Mouse (Mus musculus) heart, embryonic 16.5 days (tissue): ENCODE measurements around the gene Sh2b1. TPM values are rescaled to one million over a fixed set of nuclear protein-coding genes. Genes with fewer than 3 reads are reported as not detected.
A peak's percentile ranks its signal among the peaks of the same experiment; 100 is the strongest.

Experiments used
- ATAC-seq: fragments of 200-750 bp; cut with Nextera tagmentation; replicated peaks from 2 replicates; pipeline ENCODE4 v1.8.0; 2017; ENCODE audit warnings: moderate number of reproducible peaks; ENCODE audit not compliant: insufficient read depth, low FRiP score; ENCODE audit errors: extremely low read depth
- H3K27ac ChIP-seq: fragments of 300-500 bp; sonication (generic); 2 replicates; pipeline ENCODE4 v1.5.1; 2014; ENCODE audit warnings: mild to moderate bottlenecking, low read length, control low read depth, moderate library complexity
- H3K27me3 ChIP-seq: fragments of 300-500 bp; sonication (generic); 2 replicates; pipeline ENCODE4 v1.6.1; 2014; ENCODE audit warnings: low read length, mixed read lengths; ENCODE audit not compliant: control insufficient read depth, insufficient read depth
- H3K36me3 ChIP-seq: fragments of 300-500 bp; sonication (generic); 2 replicates; pipeline ENCODE4 v1.6.1; 2014; ENCODE audit not compliant: control insufficient read depth, insufficient read depth
- H3K4me1 ChIP-seq: fragments of 300-500 bp; sonication (generic); 2 replicates; pipeline ENCODE4 v1.6.1; 2014; ENCODE audit warnings: low read length, mixed read lengths; ENCODE audit not compliant: control insufficient read depth, insufficient read depth
- H3K4me2 ChIP-seq: fragments of 300-500 bp; sonication (generic); 2 replicates; pipeline ENCODE4 v1.6.1; 2014; ENCODE audit warnings: low read depth, mild to moderate bottlenecking, control low read depth, low read length
- H3K4me3 ChIP-seq: fragments of 300-500 bp; sonication (generic); 2 replicates; pipeline ENCODE4 v1.5.1; 2014; ENCODE audit warnings: mild to moderate bottlenecking, control low read depth, low read length
- H3K9ac ChIP-seq: fragments of 300-500 bp; sonication (generic); 2 replicates; pipeline ENCODE4 v1.6.1; 2014; ENCODE audit warnings: low read length, control low read depth
- H3K9me3 ChIP-seq: fragments of 300-500 bp; sonication (generic); replicated peaks from 2 replicates; pipeline ENCODE4 v1.6.1; 2016; ENCODE audit warnings: low read length; ENCODE audit not compliant: control insufficient read depth
- WGBS: fragments of 180-500 bp; shearing (Covaris S2); extraction: QIAGEN DNeasy Blood & Tissue Kit; methylation state at CpG from one replicate; pipeline ENCODE4 v1.1.7; 2014; 5-methylcytosine and 5-hydroxymethylcytosine counted together
- polyA plus RNA-seq: library from polyadenylated mRNA; unstranded; fragments of >200 nt; fragmentation: Nextera tagmentation; extraction: Ambion mirVana; gene quantifications from 2 replicates; pipeline ENCODE4 v1.2.1, GENCODE M21; 2015

The Sh2b1 gene
- polyA plus RNA-seq, 1 experiment from 2014 or later, result 44.3 TPM

DNA sequence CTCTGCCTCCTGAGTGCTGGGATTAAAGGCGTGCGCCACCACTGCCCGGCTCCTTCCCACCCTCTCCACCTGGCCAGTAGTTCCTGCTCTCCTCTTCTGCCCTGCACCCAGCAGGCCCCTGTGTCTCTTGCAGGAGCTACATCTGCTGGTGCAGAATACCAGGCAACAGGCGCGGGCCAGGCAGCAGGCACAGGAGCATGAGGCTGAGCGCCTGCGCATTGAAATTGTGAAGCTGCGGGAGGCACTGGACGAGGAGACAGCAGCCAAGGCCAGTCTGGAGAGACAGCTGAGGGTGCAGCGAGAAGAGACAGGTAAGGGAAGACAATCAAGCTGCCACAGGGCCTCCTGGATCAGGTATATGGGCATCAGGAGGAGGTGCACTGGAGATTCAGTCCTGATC is 31.2 kb downstream of the Sh2b1 start:
- H3K4me1 ChIP-seq, result no peaks in the 10 kb centered on the region
- no peak overlapping the region for H3K4me3 ChIP-seq
- H3K9me3 ChIP-seq, result no peaks in the 10 kb centered on the region
- no peak overlapping the region for H3K9ac ChIP-seq
- no peak for ATAC-seq
- H3K4me2 ChIP-seq, result no peak overlapping the region
- 94% methylated on average over 10 of the region's 10 CpGs for WGBS
- no peaks in the 10 kb centered on the region for H3K27me3 ChIP-seq
- peaks cover 19% of the 10 kb centered on the region for H3K36me3 ChIP-seq
- H3K27ac ChIP-seq, result no peak overlapping the region

DNA sequence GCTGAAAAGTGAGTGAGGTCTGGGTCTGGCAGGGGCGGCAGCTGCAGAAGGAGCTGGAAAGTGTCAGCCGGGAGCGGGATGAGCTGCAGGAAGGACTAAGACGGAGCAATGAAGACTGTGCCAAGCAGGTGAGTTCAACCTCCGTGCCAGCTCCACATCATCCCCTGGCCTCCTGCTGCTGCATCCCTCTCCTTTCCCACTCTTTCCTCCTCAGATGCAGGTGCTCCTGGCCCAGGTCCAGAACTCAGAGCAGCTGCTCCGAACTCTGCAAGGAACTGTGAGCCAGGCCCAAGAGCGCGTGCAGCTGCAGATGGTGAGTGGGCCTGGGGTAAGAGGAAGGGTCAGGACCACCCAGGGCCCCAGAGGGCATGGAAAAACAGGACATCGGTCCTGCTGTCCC is 35.1 kb downstream of the Sh2b1 start:
- Histone ChIP-seq H3K27me3 (no peaks in the 10 kb centered on the region), H3K4me3 (no peak overlapping the region), H3K36me3 (peaks cover 17% of the 10 kb centered on the region), H3K9me3 (no peaks in the 10 kb centered on the region), H3K4me1 (no peaks in the 10 kb centered on the region), H3K27ac (no peak overlapping the region), H3K9ac (no peak overlapping the region), H3K4me2 (no peak overlapping the region)
- ATAC-seq, result no peak
- 85% methylated on average over 9 of the region's 9 CpGs for WGBS

DNA sequence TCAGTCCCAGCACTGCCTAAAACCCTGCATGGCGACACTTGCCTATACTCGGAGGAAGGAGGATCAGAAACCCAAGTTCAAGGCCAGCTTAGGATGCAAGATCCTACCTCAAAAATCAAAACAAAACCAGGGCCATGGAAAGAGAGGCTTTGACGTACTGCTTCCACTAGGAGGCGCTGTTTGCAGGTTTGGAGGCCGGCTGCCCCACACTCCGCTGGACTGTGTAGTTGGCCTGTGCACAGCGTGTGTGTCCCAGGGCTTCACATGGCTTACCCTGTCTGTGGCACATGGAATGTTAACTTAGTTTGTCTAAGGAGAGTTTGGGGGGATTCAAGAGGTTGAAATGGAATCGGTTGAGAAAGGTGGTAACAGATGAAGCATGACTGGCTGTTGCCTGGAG is 38.4 kb downstream of the Sh2b1 start:
- H3K9ac ChIP-seq, result no peak overlapping the region
- H3K9me3 ChIP-seq, result no peaks in the 10 kb centered on the region
- H3K4me3 ChIP-seq, result no peak overlapping the region
- 17% methylated on average over 8 of the region's 8 CpGs for WGBS
- H3K27ac ChIP-seq, result no peak overlapping the region
- no peaks in the 10 kb centered on the region for H3K4me1 ChIP-seq
- ATAC-seq, result peak; percentile 55; the same call in 1 of the 2 replicates
- peaks cover 5% of the 10 kb centered on the region; the same call in 1 of the 2 replicates for H3K36me3 ChIP-seq
- no peak overlapping the region for H3K4me2 ChIP-seq
- no peaks in the 10 kb centered on the region for H3K27me3 ChIP-seq

DNA sequence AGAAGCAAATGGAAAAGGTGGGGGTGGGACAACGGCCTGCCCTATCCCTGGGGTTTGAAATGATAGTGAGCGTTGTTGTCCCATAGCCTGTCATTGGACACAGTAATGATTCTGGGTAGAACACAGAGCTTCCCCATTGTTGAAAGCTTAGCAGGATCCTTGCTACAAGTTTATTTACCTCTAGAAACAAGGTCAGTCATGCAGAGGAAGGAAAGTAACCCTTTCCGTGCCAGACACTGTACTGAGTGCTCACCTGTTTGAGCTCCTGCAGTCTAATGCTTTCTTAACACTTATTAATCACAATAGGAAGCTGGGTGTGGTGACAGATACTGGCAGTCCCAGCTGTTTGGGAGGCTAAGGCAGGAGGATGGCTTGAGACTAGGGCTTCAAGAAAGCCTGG is 39.4 kb downstream of the Sh2b1 start:
- H3K4me2 ChIP-seq, result no peak overlapping the region
- ATAC-seq, result no peak
- no peaks in the 10 kb centered on the region for H3K4me1 ChIP-seq
- 83% methylated on average over 3 of the region's 3 CpGs for WGBS
- H3K9me3 ChIP-seq, result no peaks in the 10 kb centered on the region
- peaks cover 5% of the 10 kb centered on the region; the same call in 1 of the 2 replicates for H3K36me3 ChIP-seq
- no peaks in the 10 kb centered on the region for H3K27me3 ChIP-seq
- H3K27ac ChIP-seq, result no peak overlapping the region
- H3K4me3 ChIP-seq, result no peak overlapping the region
- H3K9ac ChIP-seq, result no peak overlapping the region

DNA sequence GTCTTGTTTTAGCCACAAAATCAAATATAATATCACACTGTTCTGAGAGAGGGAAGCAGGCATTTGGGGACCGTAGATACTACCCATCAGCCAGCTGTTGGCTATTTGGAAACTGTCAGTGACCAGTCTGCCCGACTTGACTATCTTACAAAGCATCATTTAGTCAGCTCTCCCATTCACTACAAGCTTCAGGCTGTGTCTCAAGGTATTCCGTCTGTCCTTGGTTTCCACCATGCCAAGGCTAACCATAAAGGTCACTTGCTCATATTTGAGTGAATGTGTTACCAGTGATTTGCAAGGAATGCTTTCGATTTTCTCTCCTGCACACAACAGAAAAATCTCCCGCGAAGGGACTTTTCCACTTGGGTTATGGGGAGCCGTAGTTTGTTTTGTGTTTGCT is 40.5 kb downstream of the Sh2b1 start:
- Histone ChIP-seq H3K4me3 (no peak overlapping the region), H3K27ac (no peak overlapping the region), H3K9me3 (no peaks in the 10 kb centered on the region), H3K9ac (no peak overlapping the region), H3K4me2 (no peak overlapping the region), H3K36me3 (peaks cover 5% of the 10 kb centered on the region; the same call in 1 of the 2 replicates), H3K27me3 (no peaks in the 10 kb centered on the region), H3K4me1 (peaks cover 1% of the 10 kb centered on the region)
- no peak for ATAC-seq
- 84% methylated on average over 7 of the region's 7 CpGs for WGBS

DNA sequence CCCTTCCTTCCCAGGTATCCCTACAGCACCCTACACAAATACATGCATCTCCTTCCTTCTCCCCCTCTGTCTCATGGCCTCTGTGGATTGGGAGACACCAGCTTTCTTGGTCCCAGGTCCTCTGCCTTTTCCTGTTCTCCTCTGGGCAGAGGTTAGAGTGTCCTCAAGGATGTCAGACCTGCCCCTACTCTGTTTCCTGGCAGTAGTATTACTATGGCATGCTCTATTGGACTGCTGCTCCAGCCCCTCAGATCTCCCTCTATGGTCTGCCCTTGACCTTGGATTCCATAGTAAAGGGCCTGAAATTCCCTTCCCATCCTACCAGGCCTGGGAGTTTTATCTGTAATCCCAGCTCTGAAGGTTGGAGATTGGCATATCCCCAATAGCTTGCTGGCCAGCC is 45.1 kb downstream of the Sh2b1 start:
- Histone ChIP-seq H3K4me2 (no peak overlapping the region; the same call in 1 of the 2 replicates), H3K27ac (no peak overlapping the region), H3K9me3 (peaks cover 5% of the 10 kb centered on the region; the same call in 1 of the 2 replicates), H3K27me3 (no peaks in the 10 kb centered on the region), H3K4me1 (peaks cover 6% of the 10 kb centered on the region), H3K9ac (no peak overlapping the region), H3K4me3 (no peak overlapping the region), H3K36me3 (no peaks in the 10 kb centered on the region)
- ATAC-seq, result no peak

DNA sequence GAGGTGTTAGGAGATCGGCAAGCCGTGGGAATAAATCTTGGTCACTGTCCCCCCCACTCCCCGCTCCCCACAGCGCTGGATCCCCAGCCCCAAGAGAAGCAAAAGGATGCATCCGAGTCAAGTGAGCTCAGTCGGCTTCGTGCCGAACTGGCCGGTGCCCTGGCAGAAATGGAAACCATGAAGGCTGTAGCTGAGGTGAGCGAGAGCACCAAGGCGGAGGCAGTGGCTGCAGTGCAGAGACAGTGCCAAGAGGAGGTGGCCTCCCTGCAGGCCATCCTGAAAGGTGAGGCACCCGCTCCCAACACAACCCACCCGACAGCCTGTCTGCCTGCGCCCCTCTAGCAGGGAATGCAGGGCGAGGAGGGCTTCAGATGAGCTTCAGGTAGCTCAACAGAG is 45.7 kb downstream of the Sh2b1 start:
- Histone ChIP-seq H3K4me2 (peak overlapping the region; percentile 75), H3K27ac (no peak overlapping the region), H3K9me3 (peaks cover 5% of the 10 kb centered on the region; the same call in 1 of the 2 replicates), H3K4me1 (peaks cover 6% of the 10 kb centered on the region), H3K4me3 (peak overlapping the region; percentile 67), H3K9ac (peak overlapping the region; percentile 64), H3K27me3 (no peaks in the 10 kb centered on the region), H3K36me3 (no peaks in the 10 kb centered on the region)
- 30% methylated on average over 15 of the region's 15 CpGs for WGBS
- no peak; the same call in 1 of the 2 replicates for ATAC-seq

GRCm38 (mm10) chr7:126428631-126429502 is 46.4 kb downstream of the Sh2b1 start, which contains the start of gene Rabep2:
TSS of gene Rabep2 (plus strand) at chr7:126428759.
- peak within 1 kb of the TSS; percentile 78 for H3K9ac ChIP-seq
- H3K9me3 ChIP-seq, result peaks cover 5% of the 10 kb centered on the region; the same call in 1 of the 2 replicates
- H3K4me1 ChIP-seq, result peaks cover 6% of the 10 kb centered on the region
- no peaks in the 10 kb centered on the region for H3K27me3 ChIP-seq
- under 1% methylated on average over 82 of the region's 82 CpGs for WGBS
- ATAC-seq, result peak; percentile 93
- H3K4me3 ChIP-seq, result peak within 1 kb of the TSS; percentile 67
- peak within 1 kb of the TSS; percentile 82 for H3K27ac ChIP-seq
- H3K4me2 ChIP-seq, result peak within 1 kb of the TSS; percentile 75
- H3K36me3 ChIP-seq, result no peaks in the 10 kb centered on the region

GRCm38 (mm10) chr7:126428154-126428553 is 47.1 kb downstream of the Sh2b1 start:
- WGBS, result 11% methylated on average over 4 of the region's 4 CpGs
- H3K27ac ChIP-seq, result peak overlapping the region; percentile 82
- peak overlapping the region; percentile 67 for H3K4me3 ChIP-seq
- ATAC-seq, result no peak
- peaks cover 5% of the 10 kb centered on the region; the same call in 1 of the 2 replicates for H3K9me3 ChIP-seq
- H3K9ac ChIP-seq, result peak overlapping the region; percentile 78
- no peaks in the 10 kb centered on the region for H3K27me3 ChIP-seq
- no peaks in the 10 kb centered on the region for H3K36me3 ChIP-seq
- H3K4me1 ChIP-seq, result peaks cover 6% of the 10 kb centered on the region
- peak overlapping the region; percentile 75 for H3K4me2 ChIP-seq
